Mouse (Mus musculus): ENCODE measurements around the gene Clint1.
"Not testable (repeated sequence)": the region's sequence is repeated elsewhere in the genome, so short reads cannot be mapped to it uniquely, and the experiment has no call there.

Clint1 gene

DNA sequence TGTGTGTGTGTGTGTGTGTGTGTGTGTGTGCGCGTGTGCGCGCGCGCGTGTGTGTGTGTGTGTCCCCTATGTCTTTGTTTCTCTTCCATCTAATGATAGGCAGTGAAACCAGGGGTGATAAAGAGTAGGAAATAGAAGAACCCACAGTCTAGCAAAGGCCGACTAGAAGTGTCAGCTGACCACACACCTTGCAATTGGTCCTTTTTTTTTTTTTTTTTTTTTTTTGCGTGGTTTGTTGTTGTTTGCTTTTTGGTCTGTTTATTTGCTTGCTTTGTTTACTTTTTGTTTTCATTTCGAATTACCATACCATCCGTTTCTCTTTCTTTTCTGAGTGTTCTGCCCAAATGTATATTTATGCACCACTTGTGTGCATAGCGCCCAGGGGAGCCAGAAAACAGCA is 3.6 kb upstream of the Clint1 start:
- no peak for DNase-seq (ENCODE audit: low read depth)

DNA sequence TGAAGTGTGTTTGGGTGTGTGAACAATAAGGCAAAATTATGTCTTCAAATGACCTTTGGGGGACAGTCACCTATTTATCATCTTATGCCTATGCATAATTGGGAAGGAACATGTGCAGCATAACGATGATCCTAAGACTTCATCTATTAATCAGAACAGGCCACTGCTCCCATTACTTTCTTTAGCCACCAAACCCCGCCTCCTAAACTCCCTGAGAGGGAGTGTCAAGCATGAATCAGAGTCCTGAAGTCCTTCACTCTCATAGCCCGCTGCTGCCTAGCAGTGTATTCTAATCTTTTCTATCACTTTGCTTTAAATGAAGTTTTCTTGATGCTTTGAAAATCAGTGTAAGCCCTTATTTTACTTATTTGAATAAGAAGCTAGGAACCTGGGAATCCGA is 2.6 kb upstream of the Clint1 start:
- no peak for DNase-seq (ENCODE audit: low read depth)

DNA sequence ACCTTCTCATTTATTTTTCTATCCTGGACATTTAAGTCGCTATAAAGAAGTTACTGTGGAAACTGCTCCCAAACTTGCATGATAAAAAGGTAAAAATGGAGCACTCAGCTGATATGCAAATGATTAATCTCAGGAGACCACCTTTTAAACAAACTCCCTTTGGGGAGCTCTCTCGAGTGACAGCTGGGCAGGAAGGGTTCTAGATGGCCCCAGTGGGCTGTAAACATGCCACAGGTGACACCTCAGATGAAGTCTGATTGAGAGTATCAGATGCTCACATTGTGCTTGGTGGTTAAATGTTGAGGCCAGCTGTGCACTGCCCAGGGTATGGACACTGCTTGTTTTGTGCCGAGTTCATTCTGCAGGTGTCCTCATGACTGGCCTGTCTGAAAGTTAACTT is 2.0 kb upstream of the Clint1 start:
- no peak for DNase-seq (ENCODE audit: low read depth)

DNA sequence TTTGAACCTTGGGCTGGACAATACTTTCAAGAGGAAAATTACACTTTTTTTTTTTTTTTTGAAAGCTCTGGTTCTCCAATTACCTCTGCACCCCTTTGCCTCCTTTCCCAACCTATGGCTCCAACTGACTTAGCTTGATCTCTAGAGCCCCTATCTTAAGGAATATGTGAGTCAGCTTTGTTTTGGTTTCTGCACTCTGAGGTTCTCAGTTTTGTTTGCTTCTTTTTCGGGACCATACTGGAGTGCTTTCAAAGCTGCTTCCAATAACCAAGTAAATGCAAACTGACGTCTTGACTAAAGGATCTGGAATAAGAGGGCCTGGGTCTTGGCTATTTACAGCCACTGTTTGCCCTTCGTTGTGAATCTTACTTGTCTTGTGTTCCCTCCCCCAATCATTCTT is 1.5 kb upstream of the Clint1 start:
- DNase-seq (ENCODE audit: low read depth), result no peak

DNA sequence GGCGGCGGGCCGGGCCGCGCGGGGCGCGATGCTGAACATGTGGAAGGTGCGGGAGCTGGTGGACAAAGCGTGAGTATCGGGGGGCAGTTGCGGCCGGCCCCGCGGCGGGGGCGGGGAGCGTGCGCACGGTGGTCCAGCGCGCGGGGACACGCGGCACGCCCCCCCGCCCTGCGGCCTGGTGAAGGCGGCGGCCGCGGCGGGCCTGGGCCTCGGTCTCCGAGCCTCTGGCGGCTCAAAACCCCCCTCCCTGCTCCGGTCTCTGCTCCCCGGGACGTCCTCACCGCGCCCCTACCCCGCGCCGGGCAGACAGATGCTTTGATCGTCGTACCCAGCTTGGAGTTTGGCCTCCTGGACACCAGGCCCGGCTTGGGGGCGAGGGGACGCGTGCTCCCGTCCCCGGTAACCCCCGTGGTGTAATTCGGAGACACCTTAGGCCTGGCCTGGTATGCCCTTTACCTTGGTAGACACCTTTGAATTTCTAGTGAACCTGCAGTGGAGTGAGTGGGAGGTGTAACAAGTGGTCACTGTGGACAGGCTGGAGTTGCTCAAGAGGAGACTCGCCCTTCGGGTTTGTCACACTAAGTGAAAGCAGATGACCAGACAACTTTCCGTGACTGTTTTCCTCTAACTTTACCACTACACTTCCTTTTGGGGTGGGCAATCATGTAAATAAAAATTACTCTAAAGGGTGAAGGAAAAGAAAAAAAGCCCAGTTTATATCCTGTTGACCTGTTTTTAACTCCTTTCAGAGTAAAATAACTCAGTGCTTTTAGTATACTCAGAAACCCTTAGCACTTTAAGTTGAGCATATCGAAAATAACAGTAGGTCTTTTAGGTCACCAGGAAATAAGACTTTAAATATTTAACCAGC is 508 bp downstream of the Clint1 start:
- DNase-seq (ENCODE audit: low read depth), result peak; percentile 83

DNA sequence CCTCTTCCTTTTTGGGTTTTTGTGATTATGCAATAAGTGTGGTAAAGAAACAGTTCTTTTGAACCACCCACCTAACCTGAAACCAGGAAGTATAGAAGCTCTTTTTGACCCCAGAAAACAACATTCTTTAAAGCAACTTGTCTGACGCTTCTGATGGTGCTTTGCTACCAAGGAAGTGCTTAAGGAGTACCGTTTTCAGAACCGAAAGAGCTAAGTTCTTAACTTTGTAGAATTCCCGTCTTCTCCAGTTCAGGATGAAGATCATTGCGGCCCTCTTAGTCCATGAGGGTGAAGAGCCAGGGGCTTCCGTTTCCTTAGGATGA is 1.1 kb downstream of the Clint1 start:
- no peak for DNase-seq (ENCODE audit: low read depth)

DNA sequence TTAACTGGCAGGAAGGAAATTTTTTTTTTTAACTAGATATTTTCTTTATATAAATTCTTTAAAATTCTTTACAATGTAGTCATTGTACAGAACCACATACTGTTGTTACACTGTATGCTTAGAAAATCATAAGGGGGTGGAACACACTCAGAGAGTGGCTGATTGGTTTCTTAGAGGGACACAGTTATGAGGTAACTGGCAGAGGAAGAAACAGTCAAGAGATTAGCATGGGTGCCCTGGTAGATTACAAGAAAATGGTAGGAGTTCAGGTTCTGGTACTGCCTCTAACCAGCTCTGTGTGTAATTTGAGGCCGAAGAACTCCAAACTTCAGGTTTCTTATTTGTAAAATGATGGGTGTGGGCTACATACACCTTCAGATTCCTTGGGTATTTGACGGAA is 2.1 kb downstream of the Clint1 start:
- DNase-seq (ENCODE audit: low read depth), result no peak

DNA sequence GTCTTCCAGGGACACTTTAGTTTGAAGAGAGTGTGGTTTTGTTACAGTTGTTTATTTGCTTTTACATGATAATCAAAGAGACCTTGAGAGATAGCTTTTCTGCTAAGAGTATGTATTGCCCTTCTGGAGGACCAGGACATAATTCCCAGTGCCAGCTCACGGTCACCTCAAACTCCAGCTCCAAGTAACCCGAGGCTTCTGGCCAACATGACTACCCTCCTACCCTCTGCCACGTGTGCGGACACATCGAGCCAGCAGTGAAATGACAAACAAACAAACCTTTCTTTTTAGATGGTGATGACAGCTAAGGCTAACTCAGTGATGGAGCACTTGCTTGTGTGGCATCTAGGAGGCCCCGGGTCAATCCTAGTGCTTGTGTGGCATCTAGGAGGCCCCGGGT is 2.5 kb downstream of the Clint1 start:
- no peak for DNase-seq (ENCODE audit: low read depth)

DNA sequence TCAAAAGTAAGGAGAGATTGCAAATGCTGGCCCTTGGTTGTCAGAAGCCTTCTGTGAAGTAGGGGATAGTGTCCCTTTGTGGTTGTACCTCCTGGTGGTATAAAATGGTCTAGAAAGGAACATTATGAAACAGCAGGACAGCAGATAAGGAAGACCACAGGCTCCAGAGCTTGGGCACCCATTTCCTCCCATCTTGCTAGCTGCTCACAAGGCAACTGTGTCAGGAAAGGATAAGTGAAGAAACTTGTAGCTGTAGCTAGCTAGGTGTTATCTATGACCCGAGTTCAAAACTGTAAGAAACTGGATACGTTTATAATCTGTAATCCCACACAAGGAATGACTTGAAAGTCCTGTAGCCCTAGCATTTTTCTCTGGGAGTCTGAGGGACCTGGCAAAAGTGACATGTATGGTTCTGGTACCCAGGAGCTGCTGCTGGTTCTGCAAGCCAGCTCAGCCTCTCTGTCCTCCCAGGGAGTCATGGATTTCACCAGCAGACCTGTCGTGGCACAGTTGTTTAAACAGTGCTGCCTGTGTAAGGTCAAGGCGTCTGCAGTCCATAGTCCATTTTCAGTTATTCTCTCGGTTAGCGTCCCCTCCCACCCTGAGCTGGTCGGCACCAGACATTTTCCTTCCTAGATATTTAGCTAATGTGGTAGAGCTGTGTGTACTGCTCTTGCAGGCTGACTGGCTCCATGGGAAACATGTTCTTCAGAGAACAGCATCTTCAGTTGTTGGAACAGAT is 3.7 kb downstream of the Clint1 start:
- DNase-seq (ENCODE audit: low read depth), result no peak

DNA sequence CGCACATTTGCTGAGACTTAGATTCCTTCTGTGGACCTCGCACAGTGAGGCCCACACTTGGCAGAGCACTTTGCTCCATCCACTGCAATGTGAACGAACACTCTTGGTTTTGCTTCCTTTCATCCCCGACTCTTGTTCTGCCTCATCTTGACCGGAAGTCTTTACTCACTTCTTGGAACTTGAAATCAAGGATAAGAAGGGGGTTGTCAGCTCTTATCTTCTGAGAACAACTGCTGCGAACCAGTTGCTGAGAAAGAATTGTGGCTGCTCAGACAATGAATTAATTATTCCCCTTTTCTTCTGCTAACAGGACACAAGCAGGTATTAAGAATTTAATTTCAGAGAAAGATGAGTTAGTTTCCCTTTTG is 4.3 kb downstream of the Clint1 start:
- peak; percentile 47 for DNase-seq (ENCODE audit: low read depth)

DNA sequence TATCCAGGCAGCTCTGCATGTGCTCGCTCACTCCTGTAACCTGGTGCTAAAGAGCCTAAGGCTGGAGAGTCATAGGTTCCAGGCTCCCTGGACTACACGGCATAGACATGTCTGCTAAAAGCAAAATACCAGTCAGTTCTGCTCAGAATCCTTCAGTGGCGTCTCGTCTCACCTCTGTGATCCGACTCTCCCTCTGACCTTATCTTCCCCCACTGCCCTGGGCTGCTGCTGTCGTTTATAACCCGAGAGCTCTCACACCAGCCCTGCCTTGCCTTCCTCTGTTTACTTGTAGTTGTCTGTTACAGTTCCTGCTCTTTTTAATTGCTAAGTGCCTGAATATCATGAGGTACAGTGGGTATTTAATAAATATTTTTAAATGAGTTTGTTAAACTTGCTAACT is 9.5 kb downstream of the Clint1 start:
- DNase-seq (ENCODE audit: low read depth), result no peak

DNA sequence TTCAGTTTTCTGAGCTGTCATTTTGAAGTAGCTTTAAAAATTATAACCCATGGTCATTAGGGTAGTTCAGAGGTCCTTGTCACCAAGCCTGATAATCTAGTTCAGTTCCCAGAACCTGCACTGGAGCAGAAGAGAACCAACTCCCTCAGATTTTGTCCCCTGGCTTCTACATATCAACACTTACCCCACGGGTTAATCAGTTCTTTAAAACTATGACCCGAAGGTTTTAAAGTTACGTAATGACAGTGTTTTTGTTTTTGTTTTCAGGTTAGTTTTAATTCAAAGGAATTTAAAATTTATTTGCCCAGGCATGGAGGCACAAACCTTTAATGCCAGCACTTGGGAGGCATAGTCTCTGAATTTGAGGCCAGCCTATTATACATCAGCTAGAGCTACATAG is 12.6 kb downstream of the Clint1 start:
- DNase-seq (ENCODE audit: low read depth), result no peak

DNA sequence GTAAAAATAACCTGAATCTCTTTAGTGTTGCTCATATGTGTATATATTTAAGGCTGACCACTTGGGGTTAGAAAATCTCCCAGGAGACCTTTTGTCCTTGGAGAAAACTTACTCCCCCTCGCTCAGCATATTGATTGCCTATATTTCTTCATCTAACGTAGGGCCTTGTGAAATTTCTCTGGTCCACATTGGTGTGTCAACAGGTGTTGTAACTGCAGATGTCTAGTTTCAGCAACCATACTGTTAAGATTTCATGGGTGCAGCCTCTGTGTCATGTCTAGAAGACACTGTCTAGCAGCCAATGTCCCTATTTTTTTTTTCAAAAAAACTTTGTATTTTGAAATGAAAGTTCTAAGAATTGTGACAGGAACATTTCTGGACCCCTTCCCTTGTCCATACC is 14.0 kb downstream of the Clint1 start:
- no peak for DNase-seq (ENCODE audit: low read depth)

DNA sequence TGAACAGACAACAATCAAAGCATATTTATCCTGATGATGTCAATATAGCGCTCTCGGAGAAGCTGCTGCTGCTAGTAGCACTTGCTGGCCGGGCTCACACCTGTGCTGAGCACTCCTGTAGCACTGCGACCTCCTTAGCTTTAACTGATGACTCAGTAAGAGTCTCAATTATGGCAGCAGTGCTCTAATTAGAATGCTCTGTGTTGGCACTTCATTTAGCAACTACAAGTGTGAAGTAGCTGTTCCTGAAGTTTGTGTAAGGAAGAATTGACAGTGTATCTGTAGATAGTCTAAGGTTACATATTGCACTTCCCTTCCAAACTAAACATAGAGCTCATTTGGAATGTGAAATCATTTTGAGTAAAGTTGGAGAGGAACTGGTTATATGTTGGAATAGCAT is 14.7 kb downstream of the Clint1 start:
- DNase-seq (ENCODE audit: low read depth), result no peak

DNA sequence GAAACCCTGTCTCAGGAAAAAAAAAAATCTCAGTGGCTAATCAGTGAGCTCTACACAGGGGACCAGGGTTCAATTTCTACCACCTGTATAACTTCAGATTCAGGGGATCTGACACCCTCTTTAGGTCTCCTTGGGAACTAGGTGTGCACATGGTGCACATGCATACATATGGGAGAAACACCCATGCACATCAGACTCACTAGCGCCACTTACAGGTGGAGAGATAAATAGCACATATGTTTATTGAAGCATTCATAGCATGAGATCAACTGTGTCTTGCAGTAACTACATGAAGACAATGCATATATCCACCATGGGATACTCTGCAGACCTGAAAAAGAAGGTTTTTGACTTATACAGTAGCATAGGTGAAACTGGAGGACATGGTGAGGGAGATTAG is 21.8 kb downstream of the Clint1 start:
- DNase-seq (ENCODE audit: low read depth), result peak; percentile 75

DNA sequence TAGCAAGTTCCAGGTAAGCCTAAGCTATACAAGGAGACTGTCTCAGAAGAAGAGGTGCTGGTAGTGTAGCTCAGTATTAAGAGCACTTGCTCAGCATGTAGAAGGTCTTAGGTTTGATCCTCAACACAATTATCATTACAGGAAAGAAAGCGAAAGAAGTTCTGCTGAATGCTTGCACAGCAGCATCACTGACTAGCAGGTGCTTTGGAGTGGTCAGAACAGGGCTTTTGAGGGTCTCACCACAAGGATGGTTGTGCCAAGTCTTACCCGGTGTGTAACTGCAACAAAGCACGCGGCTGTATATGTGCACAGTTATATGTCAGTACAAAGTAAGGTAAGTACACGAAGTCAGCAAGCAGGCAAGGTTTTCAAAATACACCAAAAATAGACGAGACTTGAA is 22.4 kb downstream of the Clint1 start:
- no peak for DNase-seq (ENCODE audit: low read depth)

DNA sequence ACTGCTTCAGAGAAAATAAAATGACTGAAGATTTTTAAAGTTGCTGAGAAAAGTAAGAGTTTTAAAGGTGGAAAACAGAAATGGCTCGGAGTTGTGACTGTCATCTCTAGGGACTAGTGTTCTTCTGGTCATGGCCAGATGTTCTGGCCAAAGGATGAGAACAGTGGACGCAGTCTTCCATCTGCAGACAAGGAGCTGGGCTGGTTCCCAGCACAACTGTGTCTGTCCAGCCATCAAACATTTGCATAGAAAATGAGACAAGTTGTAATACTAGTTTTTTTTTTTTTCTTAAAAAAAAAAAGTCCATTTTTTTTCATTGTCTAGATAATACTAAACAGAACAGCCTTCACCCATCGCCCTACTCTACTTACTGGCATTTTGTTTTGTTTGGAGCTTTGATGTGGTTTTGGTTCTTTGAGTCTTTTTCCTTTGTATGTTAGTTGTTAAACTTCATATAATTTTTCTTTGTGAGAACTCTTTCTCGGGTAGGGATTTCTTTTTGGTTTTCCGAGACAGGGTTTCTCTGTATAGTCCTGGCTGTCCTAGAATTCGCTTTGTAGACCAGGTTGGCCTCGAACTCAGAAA is 23.6 kb downstream of the Clint1 start:
- DNase-seq (ENCODE audit: low read depth), result no peak

DNA sequence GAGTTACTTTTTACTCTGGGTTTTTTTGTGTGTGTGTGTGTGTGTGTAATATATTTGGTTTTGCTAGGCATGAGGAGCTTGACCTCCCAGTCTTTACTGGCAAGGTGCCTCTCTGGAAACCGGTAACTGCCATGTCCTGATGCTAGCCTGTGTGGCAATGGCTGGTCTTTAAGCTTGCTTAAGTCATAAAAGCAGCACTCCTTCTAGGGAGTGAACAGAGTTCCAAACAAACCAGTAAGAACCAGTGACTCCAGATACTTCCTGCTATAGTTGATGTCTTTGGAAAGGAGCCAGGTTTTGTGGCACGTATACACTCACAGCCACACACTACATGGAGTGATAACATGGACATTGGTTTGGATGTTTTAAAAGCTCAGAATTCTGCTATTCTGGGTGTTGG is 24.2 kb downstream of the Clint1 start:
- no peak for DNase-seq (ENCODE audit: low read depth)

DNA sequence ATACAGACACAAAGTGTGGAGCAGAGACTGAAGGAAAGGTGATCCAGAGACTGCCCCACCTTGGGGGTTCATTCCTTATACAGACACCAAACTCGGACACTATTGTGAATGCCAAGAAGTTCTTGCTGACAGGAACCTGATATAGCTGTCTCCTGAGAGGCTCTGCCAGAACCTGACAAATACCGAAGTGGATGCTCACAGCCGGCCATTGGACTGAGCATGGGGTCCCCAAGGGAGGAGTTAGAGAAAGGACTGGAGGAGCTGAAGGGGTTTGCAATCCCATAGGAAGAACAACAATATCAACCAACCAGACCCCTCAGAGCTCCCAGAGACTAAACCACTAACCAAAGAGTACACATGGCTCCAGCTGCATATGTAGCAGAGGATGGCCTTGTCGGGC is 27.5 kb downstream of the Clint1 start:
- DNase-seq (ENCODE audit: low read depth), result not testable (repeated sequence)

DNA sequence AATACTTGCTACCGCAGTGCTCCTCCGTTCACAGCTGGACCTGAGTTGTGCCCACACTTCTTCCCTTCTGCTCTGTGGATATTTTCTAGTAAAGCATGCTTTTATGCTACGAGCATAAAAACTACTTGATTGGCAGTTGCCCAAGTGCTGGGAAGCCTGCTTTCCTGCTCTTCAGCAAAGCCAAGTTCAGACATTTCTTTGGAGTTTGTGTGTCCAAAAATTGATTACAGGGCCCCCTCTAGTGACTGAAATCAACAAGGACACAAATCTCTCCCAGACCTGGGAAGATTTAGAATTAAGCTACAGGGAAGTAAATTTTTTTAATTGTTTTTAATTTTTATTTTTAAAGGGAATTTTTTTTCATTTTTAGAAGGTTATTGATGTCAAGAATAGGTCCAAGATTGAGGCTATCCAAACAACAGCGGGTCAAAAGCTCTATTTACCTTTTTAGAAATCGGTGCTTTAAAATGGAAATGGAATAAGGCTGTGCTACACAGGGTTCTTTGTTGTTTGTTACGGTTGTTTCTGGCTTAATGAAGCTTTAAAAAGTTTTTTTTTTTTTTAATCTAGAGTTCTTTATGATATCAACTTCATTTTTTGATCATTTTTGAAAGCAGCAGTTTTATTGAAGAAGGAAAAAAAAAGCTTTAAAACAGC is 29.3 kb downstream of the Clint1 start:
- DNase-seq (ENCODE audit: low read depth), result peak; percentile 40

DNA sequence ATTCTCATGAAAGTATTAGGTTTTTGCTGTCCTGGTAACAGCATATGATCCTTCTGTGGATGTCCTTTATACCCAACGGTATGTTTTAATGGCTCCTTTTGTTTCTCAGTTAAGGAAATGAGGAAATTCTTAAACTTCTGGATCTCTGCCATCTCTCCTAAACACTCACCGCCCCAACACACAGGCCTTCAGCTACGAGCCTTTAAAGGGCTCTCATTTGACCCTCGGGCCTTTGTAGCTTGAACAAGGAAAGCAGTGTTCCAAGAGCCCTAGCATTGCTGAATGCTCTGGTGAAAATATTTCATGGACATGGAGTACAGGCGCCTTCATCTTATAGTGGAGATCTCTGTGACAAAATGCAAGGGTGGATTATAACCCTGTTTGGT is 29.8 kb downstream of the Clint1 start:
- DNase-seq (ENCODE audit: low read depth), result no peak

DNA sequence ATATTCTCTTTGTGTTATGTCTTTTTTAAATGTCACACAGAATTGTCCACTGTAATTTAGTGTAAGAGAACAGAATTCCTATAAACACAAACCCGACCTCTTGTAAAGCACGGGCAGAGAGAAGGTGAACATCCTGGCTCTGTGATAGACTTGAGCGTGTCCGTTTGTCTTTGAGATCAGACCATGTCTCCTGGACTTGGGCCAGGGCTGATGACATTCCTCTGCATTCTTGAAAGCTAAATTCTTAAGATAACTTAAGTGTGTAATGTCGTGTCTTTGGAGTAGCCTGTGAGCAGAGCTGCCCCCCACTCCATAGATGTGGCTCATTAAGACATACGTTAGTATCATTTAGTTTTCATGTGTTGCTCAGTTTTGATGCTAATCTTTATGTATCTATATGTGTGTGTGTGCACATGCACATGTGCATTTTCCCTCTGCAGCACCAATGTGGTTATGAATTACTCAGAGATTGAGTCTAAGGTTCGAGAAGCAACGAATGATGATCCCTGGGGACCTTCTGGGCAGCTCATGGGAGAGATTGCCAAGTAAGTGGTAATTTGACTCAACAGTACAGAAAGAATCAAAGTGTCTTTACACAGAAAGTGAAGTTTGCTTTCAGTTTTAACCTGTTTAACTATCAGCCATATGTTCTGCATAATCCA is 31.6 kb downstream of the Clint1 start:
- peak; percentile 29 for DNase-seq (ENCODE audit: low read depth)

Measured in induced T-regulatory cell, adult 2 months (primary cell).